Mouse (Mus musculus) embryonic facial prominence, embryonic 12.5 days (tissue): ENCODE measurements around the gene Dnaja3. TPM values are rescaled to one million over a fixed set of nuclear protein-coding genes. Genes with fewer than 3 reads are reported as not detected.
"Not testable (repeated sequence)": the region's sequence is repeated elsewhere in the genome, so short reads cannot be mapped to it uniquely, and the experiment has no call there.

ENCODE experiments used
- ATAC-seq: fragments of 200-750 bp; cut with Nextera tagmentation; 2 replicates; pipeline ENCODE4 v1.8.0; 2017; ENCODE audit not compliant: insufficient number of reproducible peaks, insufficient read depth, low FRiP score, low TSS enrichment
- H3K27ac ChIP-seq: fragments of 300-500 bp; sonication (generic); 2 replicates; pipeline ENCODE4 v1.5.1; 2016; ENCODE audit warnings: mild to moderate bottlenecking
- H3K27me3 ChIP-seq: fragments of 300-500 bp; sonication (generic); 2 replicates; pipeline ENCODE4 v1.6.1; 2016; ENCODE audit warnings: mild to moderate bottlenecking, moderate library complexity
- H3K36me3 ChIP-seq: fragments of 300-500 bp; sonication (generic); 2 replicates; pipeline ENCODE4 v1.6.1; 2016; ENCODE audit warnings: mild to moderate bottlenecking
- H3K4me1 ChIP-seq: fragments of 300-500 bp; sonication (generic); 2 replicates; pipeline ENCODE4 v1.6.1; 2016
- H3K4me2 ChIP-seq: fragments of 300-500 bp; sonication (generic); replicated peaks from 2 replicates; pipeline ENCODE4 v1.6.1; 2016; ENCODE audit warnings: mild to moderate bottlenecking, moderate library complexity
- H3K4me3 ChIP-seq: fragments of 300-500 bp; sonication (generic); 2 replicates; pipeline ENCODE4 v1.5.1; 2016; ENCODE audit warnings: mild to moderate bottlenecking
- H3K9ac ChIP-seq: fragments of 300-500 bp; sonication (generic); 2 replicates; pipeline ENCODE4 v1.6.1; 2016; ENCODE audit warnings: mild to moderate bottlenecking, moderate library complexity
- H3K9me3 ChIP-seq: fragments of 300-500 bp; sonication (generic); 2 replicates; pipeline ENCODE4 v1.6.1; 2016; ENCODE audit warnings: mild to moderate bottlenecking, moderate library complexity
- WGBS: fragments of 180-500 bp; shearing (Covaris S2); methylation state at CpG from one replicate; pipeline ENCODE4 v1.1.7; 2016; 5-methylcytosine and 5-hydroxymethylcytosine counted together
- polyA plus RNA-seq: library from polyadenylated mRNA; unstranded; fragments of >200 nt; fragmentation: Nextera tagmentation; extraction: Ambion mirVana; gene quantifications from 2 replicates; pipeline ENCODE4 v1.2.1, GENCODE M21; 2016

The Dnaja3 gene
- polyA plus RNA-seq, 1 experiment from 2014 or later: 59.8 TPM

GRCm38 (mm10) chr16:4678080-4678479, 38.3 kb downstream of the Dnaja3 start:
- Histone ChIP-seq H3K9me3 (no peaks in the 10 kb centered on the region), H3K27ac (no peak overlapping the region), H3K9ac (no peak overlapping the region), H3K4me1 (peaks cover 12% of the 10 kb centered on the region), H3K36me3 (peaks cover 20% of the 10 kb centered on the region; the same call in 1 of the 2 replicates), H3K27me3 (no peaks in the 10 kb centered on the region), H3K4me3 (no peak overlapping the region), H3K4me2 (peak overlapping the region; percentile 94; the same call in 1 of the 2 replicates)
- ATAC-seq: no peak
- WGBS: 82% methylated on average over 5 of the region's 5 CpGs

GRCm38 (mm10) chr16:4679121-4680018, 39.6 kb downstream of the Dnaja3 start, which contains the start of gene Coro7:
Coro7 (minus strand) TSS chr16:4679777.
- Histone ChIP-seq H3K4me1 (peaks cover 12% of the 10 kb centered on the region), H3K9ac (peak within 1 kb of the TSS; percentile 66), H3K9me3 (no peaks in the 10 kb centered on the region), H3K36me3 (peaks cover 12% of the 10 kb centered on the region; the same call in 1 of the 2 replicates), H3K4me3 (peak within 1 kb of the TSS; percentile 69), H3K27me3 (no peaks in the 10 kb centered on the region), H3K27ac (0 out of 2 replicates have a peak within 1 kb of the TSS, but pooled peaks have one; percentile 43), H3K4me2 (peak within 1 kb of the TSS; percentile 94)
- under 1% methylated on average over 47 of the region's 47 CpGs for WGBS
- ATAC-seq: peak; percentile 87

- not testable (repeated sequence) for H3K27me3 ChIP-seq, H3K27ac ChIP-seq, H3K9ac ChIP-seq, H3K4me3 ChIP-seq, ATAC-seq, H3K36me3 ChIP-seq, H3K4me2 ChIP-seq, H3K9me3 ChIP-seq
- H3K4me1 ChIP-seq: peaks cover 19% of the 10 kb centered on the region
- 81% methylated on average over 3 of the region's 3 CpGs for WGBS
Observed at GRCm38 (mm10) chr16:4680922-4681455, 41.2 kb downstream of the Dnaja3 start.

- 69% methylated on average over 4 of the region's 4 CpGs for WGBS
- Histone ChIP-seq H3K27me3 (no peaks in the 10 kb centered on the region), H3K4me3 (no peak overlapping the region), H3K9ac (no peak overlapping the region), H3K9me3 (no peaks in the 10 kb centered on the region), H3K36me3 (peaks cover 6% of the 10 kb centered on the region), H3K4me1 (peaks cover 19% of the 10 kb centered on the region), H3K27ac (peak overlapping the region; percentile 83; the same call in 1 of the 2 replicates), H3K4me2 (peak overlapping the region; percentile 80)
- no peak for ATAC-seq
Observed at GRCm38 (mm10) chr16:4682628-4683179, 42.9 kb downstream of the Dnaja3 start.

GRCm38 (mm10) chr16:4683193-4683580, 43.4 kb downstream of the Dnaja3 start:
- Histone ChIP-seq H3K4me3 (peak overlapping the region; percentile 90), H3K27ac (peak overlapping the region; percentile 83), H3K9ac (peak overlapping the region; percentile 11; the same call in 1 of the 2 replicates), H3K4me1 (peaks cover 17% of the 10 kb centered on the region), H3K4me2 (peak overlapping the region; percentile 80), H3K27me3 (no peaks in the 10 kb centered on the region), H3K9me3 (no peaks in the 10 kb centered on the region), H3K36me3 (peaks cover 11% of the 10 kb centered on the region)
- ATAC-seq: no peak
- 23% methylated on average over 9 of the region's 9 CpGs for WGBS

- peak; percentile 83 for ATAC-seq
- Histone ChIP-seq H3K4me1 (peaks cover 13% of the 10 kb centered on the region), H3K4me3 (peak overlapping the region; percentile 90), H3K9ac (peak overlapping the region; percentile 83), H3K27me3 (no peaks in the 10 kb centered on the region), H3K9me3 (no peaks in the 10 kb centered on the region), H3K4me2 (peak overlapping the region; percentile 80), H3K27ac (peak overlapping the region; percentile 83), H3K36me3 (peaks cover 15% of the 10 kb centered on the region)
- under 1% methylated on average over 54 of the region's 54 CpGs for WGBS
Observed at GRCm38 (mm10) chr16:4683581-4684456, 44.0 kb downstream of the Dnaja3 start.

GRCm38 (mm10) chr16:4684457-4684791, 44.6 kb downstream of the Dnaja3 start:
- H3K4me2 ChIP-seq: peak overlapping the region; percentile 80
- 0 out of 2 replicates have a peak overlapping the region, but pooled peaks have one; percentile 83 for H3K27ac ChIP-seq
- no peaks in the 10 kb centered on the region for H3K27me3 ChIP-seq
- H3K36me3 ChIP-seq: peaks cover 20% of the 10 kb centered on the region
- peak overlapping the region; percentile 83 for H3K9ac ChIP-seq
- H3K9me3 ChIP-seq: no peaks in the 10 kb centered on the region
- no peak for ATAC-seq
- WGBS: under 1% methylated on average over 9 of the region's 9 CpGs
- H3K4me1 ChIP-seq: peaks cover 10% of the 10 kb centered on the region
- peak overlapping the region; percentile 90 for H3K4me3 ChIP-seq

GRCm38 (mm10) chr16:4689371-4689770, 49.6 kb downstream of the Dnaja3 start:
- H3K27me3 ChIP-seq, H3K4me3 ChIP-seq, H3K4me1 ChIP-seq, H3K9ac ChIP-seq, H3K9me3 ChIP-seq, H3K4me2 ChIP-seq, H3K27ac ChIP-seq, ATAC-seq: not testable (repeated sequence)
- WGBS: 98% methylated on average over 4 of the region's 4 CpGs
- peaks cover 64% of the 10 kb centered on the region for H3K36me3 ChIP-seq

- H3K4me1 ChIP-seq: no peaks in the 10 kb centered on the region
- no peak overlapping the region for H3K27ac ChIP-seq
- H3K4me3 ChIP-seq: no peak overlapping the region
- no peak overlapping the region for H3K9ac ChIP-seq
- ATAC-seq: no peak
- 90% methylated on average over 3 of the region's 3 CpGs for WGBS
- H3K9me3 ChIP-seq: no peaks in the 10 kb centered on the region
- H3K27me3 ChIP-seq: no peaks in the 10 kb centered on the region
- H3K36me3 ChIP-seq: peaks cover 89% of the 10 kb centered on the region
- no peak overlapping the region for H3K4me2 ChIP-seq
Observed at GRCm38 (mm10) chr16:4701211-4701610, 61.4 kb downstream of the Dnaja3 start.

GRCm38 (mm10) chr16:4702646-4703045, 62.9 kb downstream of the Dnaja3 start:
- Histone ChIP-seq H3K27ac (no peak overlapping the region), H3K4me1 (no peaks in the 10 kb centered on the region), H3K9ac (no peak overlapping the region), H3K4me3 (no peak overlapping the region), H3K27me3 (no peaks in the 10 kb centered on the region), H3K36me3 (peaks cover 88% of the 10 kb centered on the region), H3K4me2 (no peak overlapping the region), H3K9me3 (no peaks in the 10 kb centered on the region)
- 50% methylated on average over 1 of the region's 1 CpGs for WGBS
- ATAC-seq: no peak

GRCm38 (mm10) chr16:4705541-4705940, 65.8 kb downstream of the Dnaja3 start:
- Histone ChIP-seq H3K9me3 (no peaks in the 10 kb centered on the region), H3K27ac (no peak overlapping the region), H3K36me3 (peaks cover 93% of the 10 kb centered on the region), H3K4me2 (no peak overlapping the region), H3K9ac (no peak overlapping the region), H3K27me3 (no peaks in the 10 kb centered on the region), H3K4me1 (no peaks in the 10 kb centered on the region), H3K4me3 (no peak overlapping the region)
- 68% methylated on average over 4 of the region's 4 CpGs for WGBS
- ATAC-seq: no peak
